In the genomic region with DNA sequence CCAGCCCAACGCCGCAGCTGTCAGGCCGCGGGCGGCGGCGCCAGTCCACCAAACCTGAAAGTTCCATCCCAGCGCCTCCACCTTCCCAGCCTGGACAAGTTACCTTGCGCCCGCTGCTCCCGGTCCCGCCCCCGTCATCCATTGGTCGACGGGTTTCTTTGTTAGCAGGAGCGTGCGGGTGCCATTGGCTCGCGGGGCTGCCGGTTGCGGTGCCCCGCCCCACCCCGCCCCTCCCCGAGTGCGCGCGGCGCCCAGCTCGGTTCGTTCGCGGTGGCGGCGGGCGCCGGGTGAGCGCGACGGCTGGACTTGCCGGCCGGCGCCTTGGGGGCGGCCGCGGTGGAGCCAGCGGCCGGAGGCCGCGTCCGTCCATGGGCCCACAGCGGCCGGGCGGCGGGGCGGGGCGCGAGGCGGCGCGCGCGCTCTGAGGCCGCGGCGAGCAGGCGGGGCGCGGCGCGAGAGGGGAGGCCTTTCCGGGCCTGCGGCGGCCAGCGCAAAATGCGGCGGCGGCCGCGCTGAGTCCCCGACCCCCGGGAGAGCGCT, we compare ENCODE assay signal across 8 mouse cellular contexts. TPM values are rescaled to one million over a fixed set of nuclear protein-coding genes. Genes with fewer than 3 reads are reported as not detected.
DNase-seq lines count a peak whose midpoint lies in the region; ATAC-seq lines count a peak whose summit lies in the region.

No protein-coding gene starts in this region.

- peaks cover 33% of the 10 kb centered on the region for H3K4me1 ChIP-seq in hindbrain, embryonic 12.5 days

- DNase-seq in NIH3T3 (ENCODE audit: low read depth), result peak; percentile 98
- peak; percentile 97 to 99 for DNase-seq in cerebellum, postnatal 10 days
- DNase-seq in frontal cortex, postnatal 10 days (ENCODE audit: low spot score in 2 of 2), result peak; percentile 93 to 95
- DNase-seq in layer of hippocampus, postnatal 14 days (ENCODE audit: low spot score in 2 of 2), result peak; percentile 90 to 96
- DNase-seq in lung, postnatal 14 days, result peak; percentile 96
- peak; percentile 89 for DNase-seq in retina, adult 2 months (ENCODE audit: low read depth, low spot score)
- DNase-seq in thymus, postnatal 36 days, result peak; percentile 88 to 92

- H3K4me3 ChIP-seq in hindbrain, embryonic 12.5 days, result peak overlapping the region; percentile 68

- H3K4me2 ChIP-seq in hindbrain, embryonic 12.5 days (replicated peaks), result peak overlapping the region; percentile 62

- no peaks in the 10 kb centered on the region for H3K9me3 ChIP-seq in hindbrain, embryonic 12.5 days (replicated peaks)

- no peaks in the 10 kb centered on the region for H3K36me3 ChIP-seq in hindbrain, embryonic 12.5 days

- peak overlapping the region; percentile 92 for H3K9ac ChIP-seq in hindbrain, embryonic 12.5 days

- peak overlapping the region; percentile 90 for H3K27ac ChIP-seq in hindbrain, embryonic 12.5 days

- WGBS in hindbrain, embryonic 12.5 days, result under 1% methylated on average over 48 of the region's 82 CpGs

- no peaks in the 10 kb centered on the region; the same call in 1 of the 2 replicates for H3K27me3 ChIP-seq in hindbrain, embryonic 12.5 days

- ATAC-seq in hindbrain, embryonic 12.5 days (ENCODE audit: low FRiP score), result peak; percentile 97

RNA-seq across cellular contexts. Expression of gene Mprip, which starts 1.2 kb away (rescaled TPM):
- polyA plus RNA-seq in hindbrain, embryonic 12.5 days (2016; fragmentation: Nextera tagmentation; extraction: Ambion mirVana), result 104 and 113 TPM in 2 replicates
- 100 to 1,000 TPM; 256 to 263 TPM for total RNA-seq in layer of hippocampus, postnatal 14 days (2021)

Comparison
In these comparisons a context has a peak if more than half of its experiments do, and no peak if none do; other contexts are left out.
1. Peak in every context shown above with its lines: DNase-seq, ATAC-seq, H3K4me3 ChIP-seq and H3K27ac ChIP-seq.